ENCODE assay signal across 8 mouse cellular contexts in genomic region chr1:121400243-121400642, GRCm38 (mm10). TPM values are rescaled to one million over a fixed set of nuclear protein-coding genes. Genes with fewer than 3 reads are reported as not detected.
DNase-seq lines count a peak whose midpoint lies in the region; ATAC-seq lines count a peak whose summit lies in the region.

No protein-coding gene starts in this region.

- no peaks in the 10 kb centered on the region for H3K27me3 ChIP-seq in neural tube, embryonic 15.5 days (replicated peaks)

- no peak overlapping the region for H3K27ac ChIP-seq in neural tube, embryonic 15.5 days (replicated peaks)

- no peaks in the 10 kb centered on the region for H3K36me3 ChIP-seq in neural tube, embryonic 15.5 days

- H3K4me2 ChIP-seq in neural tube, embryonic 15.5 days, result no peak overlapping the region

- intact Hi-C loops in left cerebral cortex, postnatal 36 days (cut with DNase I), result loop anchor here (1.0 to 5.0 kb wide), 3 partner anchors 151 to 808 kb away; no protein-coding TSS in a partner anchor

- DNase-seq in cerebellum, adult 11 months, result peak; percentile 2
- DNase-seq in cerebellum, adult 8-10 months, result no peak
- DNase-seq in left cerebral cortex, adult 11 months (ENCODE audit: low spot score), result peak; percentile 8
- DNase-seq in left cerebral cortex, postnatal 36 days (ENCODE audit: low spot score in 2 of 2), result no peak
- peak; percentile 78 for DNase-seq in brain, adult 2 months (ENCODE audit: low read depth, low spot score)
- DNase-seq in kidney, postnatal 10 days, result peak; percentile 21
- DNase-seq in testis, postnatal 14 days (ENCODE audit: low spot score), result no peak

- peak; percentile 74 for ATAC-seq in neural tube, embryonic 15.5 days (ENCODE audit: low FRiP score)

- peaks cover 20% of the 10 kb centered on the region for H3K4me1 ChIP-seq in neural tube, embryonic 15.5 days

- 30% methylated on average over 4 of the region's 4 CpGs for WGBS in neural tube, embryonic 15.5 days

- H3K9me3 ChIP-seq in neural tube, embryonic 15.5 days (replicated peaks), result no peaks in the 10 kb centered on the region

- H3K4me3 ChIP-seq in neural tube, embryonic 15.5 days (replicated peaks), result no peak overlapping the region

- no peak overlapping the region for H3K9ac ChIP-seq in neural tube, embryonic 15.5 days (replicated peaks)

RNA-seq across cellular contexts. Expression of gene Ccdc93, which starts 30.6 kb away (rescaled TPM):
- 10 to 100 TPM; 17.2 to 25.1 TPM for total RNA-seq in left cerebral cortex, postnatal 36 days (2021)
- 9.7 and 12.2 TPM in 2 replicates for polyA plus RNA-seq in neural tube, embryonic 15.5 days (2015; fragmentation: Nextera tagmentation; extraction: Ambion mirVana)

Comparison
In these comparisons a context has a peak if more than half of its experiments do, and no peak if none do; other contexts are left out.
1. DNase-seq: peak in cerebellum, adult 11 months (single experiment), left cerebral cortex, adult 11 months (single experiment), brain, adult 2 months (single experiment) and kidney, postnatal 10 days (single experiment); none in cerebellum, adult 8-10 months (single experiment), left cerebral cortex, postnatal 36 days (0 of 2) and testis, postnatal 14 days (single experiment).